In genomic region chr11:69061255-69061912, GRCm38 (mm10) we compare ENCODE assay signal across 8 mouse cellular contexts. TPM values are rescaled to one million over a fixed set of nuclear protein-coding genes. Genes with fewer than 3 reads are reported as not detected.
DNase-seq lines count a peak whose midpoint lies in the region; ATAC-seq and TF ChIP-seq lines count a peak whose summit lies in the region.

No protein-coding gene starts in this region.

- peak overlapping the region; percentile 95; the same call in 1 of the 2 replicates for H3K27ac ChIP-seq in heart, embryonic 12.5 days (ENCODE audit: poor library complexity, severe bottlenecking)
- no peak overlapping the region; the same call in 1 of the 2 replicates for H3K27ac ChIP-seq in bone marrow, adult 2 months (ENCODE audit: control insufficient read depth, insufficient read depth, low read depth, low read length, poor library complexity)
- peak overlapping the region in 1 of 2 experiments; percentile 95; a peak in 1 of 4 replicates for H3K27ac ChIP-seq in heart, embryonic 14.5 days (replicated peaks in 1 of 2; ENCODE audit: control insufficient read depth in 1 of 2, insufficient read depth in 1 of 2, low read depth in 2 of 2, low read length in 2 of 2)
- peak overlapping the region; percentile 86; the same call in 1 of the 2 replicates for H3K27ac ChIP-seq in liver, embryonic 15.5 days (replicated peaks)

- no peak for DNase-seq in heart, postnatal 25 days (ENCODE audit: low spot score)
- no peak for DNase-seq in adrenal gland, postnatal 25 days
- DNase-seq in urinary bladder, postnatal 25 days (ENCODE audit: low spot score), result no peak
- no peak for DNase-seq in thymus, postnatal 14 days

- H3K4me2 ChIP-seq in heart, embryonic 12.5 days, result peak overlapping the region; percentile 94
- H3K4me2 ChIP-seq in heart, embryonic 14.5 days (ENCODE audit: low read length), result peak overlapping the region; percentile 84
- H3K4me2 ChIP-seq in liver, embryonic 15.5 days, result peak overlapping the region; percentile 99

- peak overlapping the region; percentile 86 for H3K9ac ChIP-seq in heart, embryonic 12.5 days
- H3K9ac ChIP-seq in heart, embryonic 14.5 days (ENCODE audit: low read length), result peak overlapping the region; percentile 93
- peak overlapping the region; percentile 89 for H3K9ac ChIP-seq in liver, embryonic 15.5 days

- H3K9me3 ChIP-seq in heart, embryonic 12.5 days (replicated peaks), result no peaks in the 10 kb centered on the region
- H3K9me3 ChIP-seq in heart, embryonic 14.5 days (ENCODE audit: control insufficient read depth, low read length), result no peaks in the 10 kb centered on the region
- no peaks in the 10 kb centered on the region for H3K9me3 ChIP-seq in liver, embryonic 15.5 days (replicated peaks)

- H3K4me1 ChIP-seq in heart, embryonic 12.5 days (replicated peaks), result peaks cover 29% of the 10 kb centered on the region
- peaks cover 5% of the 10 kb centered on the region; the same call in 1 of the 2 replicates for H3K4me1 ChIP-seq in bone marrow, adult 2 months (ENCODE audit: control insufficient read depth, insufficient read depth, low read length)
- peaks cover 17 to 29% of the 10 kb centered on the region in 2 experiments for H3K4me1 ChIP-seq in heart, embryonic 14.5 days (ENCODE audit: control insufficient read depth in 2 of 2, insufficient read depth in 2 of 2, low read length in 2 of 2)
- H3K4me1 ChIP-seq in liver, embryonic 15.5 days (replicated peaks), result peaks cover 61% of the 10 kb centered on the region

- no peaks in the 10 kb centered on the region for H3K27me3 ChIP-seq in heart, embryonic 12.5 days (replicated peaks)
- no peaks in the 10 kb centered on the region for H3K27me3 ChIP-seq in heart, embryonic 14.5 days (ENCODE audit: control insufficient read depth, insufficient read depth, low read length)
- no peaks in the 10 kb centered on the region for H3K27me3 ChIP-seq in liver, embryonic 15.5 days

- TF ChIP-seq CTCF in bone marrow, adult 2 months (IDR thresholded peaks at IDR 0.05; ENCODE audit: control insufficient read depth, insufficient read depth, low read length), result no peak

- TF ChIP-seq POLR2A in bone marrow, adult 2 months (IDR thresholded peaks at IDR 0.05; ENCODE audit: borderline replicate concordance, control insufficient read depth, low read depth, low read length), result no peak

- no peak for ATAC-seq in heart, embryonic 12.5 days (ENCODE audit: insufficient number of reproducible peaks, low FRiP score)
- no peak for ATAC-seq in heart, embryonic 14.5 days (ENCODE audit: insufficient number of reproducible peaks, insufficient read depth, low FRiP score, low read depth)
- ATAC-seq in liver, embryonic 15.5 days (ENCODE audit: insufficient read depth), result no peak

- WGBS in heart, embryonic 12.5 days, result 9% methylated on average over 17 of the region's 17 CpGs
- 67% methylated on average over 17 of the region's 17 CpGs for WGBS in bone marrow, adult 2 months
- 13% methylated on average over 17 of the region's 17 CpGs for WGBS in heart, embryonic 14.5 days
- 31% methylated on average over 17 of the region's 17 CpGs for WGBS in liver, embryonic 15.5 days (ENCODE audit: insufficient replicate concordance)

- intact Hi-C loops in heart, postnatal 25 days (cut with DNase I), result loop anchor here (10.0 kb wide), 1 partner anchor 183 kb away; no protein-coding TSS in a partner anchor

- no peaks in the 10 kb centered on the region for H3K36me3 ChIP-seq in heart, embryonic 12.5 days
- H3K36me3 ChIP-seq in heart, embryonic 14.5 days (ENCODE audit: control insufficient read depth, insufficient read depth, low read length), result no peaks in the 10 kb centered on the region
- no peaks in the 10 kb centered on the region for H3K36me3 ChIP-seq in liver, embryonic 15.5 days (replicated peaks)

- H3K4me3 ChIP-seq in heart, embryonic 12.5 days, result peak overlapping the region; percentile 79
- H3K4me3 ChIP-seq in bone marrow, adult 2 months (replicated peaks; ENCODE audit: control insufficient read depth, low read depth, low read length), result peak overlapping the region; percentile 88
- H3K4me3 ChIP-seq in heart, embryonic 14.5 days (ENCODE audit: control insufficient read depth in 1 of 2, insufficient read depth in 1 of 2, low read depth in 1 of 2, low read length in 2 of 2), result peak overlapping the region; percentile 73 to 95
- peak overlapping the region; percentile 77 for H3K4me3 ChIP-seq in liver, embryonic 15.5 days (replicated peaks)

RNA-seq across cellular contexts. Expression of gene Borcs6, which starts 1.9 kb away (rescaled TPM):
- polyA plus RNA-seq in heart, embryonic 12.5 days (2016; fragmentation: Nextera tagmentation; extraction: Ambion mirVana), result 10.7 and 13.6 TPM in 2 replicates
- total RNA-seq in heart, postnatal 25 days (2021), result 10 to 100 TPM; 14.4 to 16.4 TPM
- 16.4 and 18.4 TPM in 2 replicates for polyA plus RNA-seq in bone marrow, adult 2 months (2011; ENCODE audit: insufficient read depth, insufficient read length, low replicate concordance, missing spikeins)
- polyA plus RNA-seq in heart, embryonic 14.5 days (2014; fragmentation: Nextera tagmentation; extraction: Ambion mirVana), result 13.0 and 14.1 TPM in 2 replicates
- polyA plus RNA-seq in liver, embryonic 15.5 days (2015; fragmentation: Nextera tagmentation; extraction: Ambion mirVana), result 4.3 and 5.3 TPM in 2 replicates
- total RNA-seq in adrenal gland, postnatal 25 days (2021), result 23.1 and 32.0 TPM in 2 replicates

RNA-seq across cellular contexts. Expression of gene Tmem107, which starts 9.2 kb away (rescaled TPM):
- polyA plus RNA-seq in heart, embryonic 12.5 days (2016; fragmentation: Nextera tagmentation; extraction: Ambion mirVana), result 30.6 and 31.5 TPM in 2 replicates
- total RNA-seq in heart, postnatal 25 days (2021), result 1 to 10 TPM; 4.4 to 9.8 TPM
- 16.3 and 31.0 TPM in 2 replicates for polyA plus RNA-seq in bone marrow, adult 2 months (2011; ENCODE audit: insufficient read depth, insufficient read length, low replicate concordance, missing spikeins)
- polyA plus RNA-seq in heart, embryonic 14.5 days (2014; fragmentation: Nextera tagmentation; extraction: Ambion mirVana), result 33.5 and 34.4 TPM in 2 replicates
- polyA plus RNA-seq in liver, embryonic 15.5 days (2015; fragmentation: Nextera tagmentation; extraction: Ambion mirVana), result 20.2 and 21.6 TPM in 2 replicates
- total RNA-seq in adrenal gland, postnatal 25 days (2021), result 18.3 and 21.8 TPM in 2 replicates

RNA-seq across cellular contexts. Expression of gene Aurkb, which starts 15.9 kb away (rescaled TPM):
- polyA plus RNA-seq in heart, embryonic 12.5 days (2016; fragmentation: Nextera tagmentation; extraction: Ambion mirVana), result 79.4 and 85.9 TPM in 2 replicates
- total RNA-seq in heart, postnatal 25 days (2021), result 1 to 10 TPM in 1 of 2 experiments, under 1 TPM in 1; 0.62 to 1.2 TPM
- 53.2 and 100 TPM in 2 replicates for polyA plus RNA-seq in bone marrow, adult 2 months (2011; ENCODE audit: insufficient read depth, insufficient read length, low replicate concordance, missing spikeins)
- polyA plus RNA-seq in heart, embryonic 14.5 days (2014; fragmentation: Nextera tagmentation; extraction: Ambion mirVana), result 61.7 and 64.8 TPM in 2 replicates
- 111 and 115 TPM in 2 replicates for polyA plus RNA-seq in liver, embryonic 15.5 days (2015; fragmentation: Nextera tagmentation; extraction: Ambion mirVana)
- total RNA-seq in adrenal gland, postnatal 25 days (2021), result 9.7 and 11.8 TPM in 2 replicates

RNA-seq across cellular contexts. Expression of gene Vamp2, which starts 26.9 kb away (rescaled TPM):
- polyA plus RNA-seq in heart, embryonic 12.5 days (2016; fragmentation: Nextera tagmentation; extraction: Ambion mirVana), result 97.2 and 100 TPM in 2 replicates
- total RNA-seq in heart, postnatal 25 days (2021), result 10 to 100 TPM; 59.6 to 65.7 TPM
- 50.5 and 55.9 TPM in 2 replicates for polyA plus RNA-seq in bone marrow, adult 2 months (2011; ENCODE audit: insufficient read depth, insufficient read length, low replicate concordance, missing spikeins)
- 81.5 and 93.9 TPM in 2 replicates for polyA plus RNA-seq in heart, embryonic 14.5 days (2014; fragmentation: Nextera tagmentation; extraction: Ambion mirVana)
- 14.9 and 19.6 TPM in 2 replicates for polyA plus RNA-seq in liver, embryonic 15.5 days (2015; fragmentation: Nextera tagmentation; extraction: Ambion mirVana)
- total RNA-seq in adrenal gland, postnatal 25 days (2021), result 143 and 163 TPM in 2 replicates

RNA-seq across cellular contexts. Expression of gene Per1, which starts 33.6 kb away (rescaled TPM):
- polyA plus RNA-seq in heart, embryonic 12.5 days (2016; fragmentation: Nextera tagmentation; extraction: Ambion mirVana), result 9.4 and 9.8 TPM in 2 replicates
- 10 to 100 TPM; 32.3 to 61.0 TPM for total RNA-seq in heart, postnatal 25 days (2021)
- polyA plus RNA-seq in bone marrow, adult 2 months (2011; ENCODE audit: insufficient read depth, insufficient read length, low replicate concordance, missing spikeins), result 28.8 and 46.2 TPM in 2 replicates
- 16.0 and 17.8 TPM in 2 replicates for polyA plus RNA-seq in heart, embryonic 14.5 days (2014; fragmentation: Nextera tagmentation; extraction: Ambion mirVana)
- polyA plus RNA-seq in liver, embryonic 15.5 days (2015; fragmentation: Nextera tagmentation; extraction: Ambion mirVana), result 6.4 and 7.6 TPM in 2 replicates
- 66.5 and 84.7 TPM in 2 replicates for total RNA-seq in adrenal gland, postnatal 25 days (2021)
